Mouse (Mus musculus) liver, embryonic 13.5 days (tissue): ENCODE measurements at regions not wholly inside any gene's neighbourhood (a gene's known extent, or its start where the extent isn't known, plus 50 kb on each side); places are given as distances from the start of the nearest gene placed in this dataset.

Experiments
- ATAC-seq: fragments of 200-750 bp; cut with Nextera tagmentation; 2 replicates; pipeline ENCODE4 v1.8.0; 2017; ENCODE audit warnings: low read depth, mild to moderate bottlenecking, moderate number of reproducible peaks, moderate library complexity
- DNase-seq: peaks from one replicate; pipeline ENCODE4 v3.0.0; 2022
- H3K27ac ChIP-seq: fragments of 300-500 bp; sonication (generic); 2 replicates; pipeline ENCODE4 v1.5.1; 2015; ENCODE audit warnings: moderate library complexity, mild to moderate bottlenecking, inconsistent platforms
- H3K27me3 ChIP-seq: fragments of 300-500 bp; sonication (generic); 2 replicates; pipeline ENCODE4 v1.6.1; 2015; ENCODE audit warnings: mild to moderate bottlenecking, inconsistent platforms
- H3K36me3 ChIP-seq: fragments of 300-500 bp; sonication (generic); 2 replicates; pipeline ENCODE4 v1.6.1; 2015; ENCODE audit warnings: mild to moderate bottlenecking, inconsistent platforms
- H3K4me1 ChIP-seq: fragments of 300-500 bp; sonication (generic); replicated peaks from 2 replicates; pipeline ENCODE4 v1.6.1; 2015; ENCODE audit warnings: inconsistent platforms
- H3K4me2 ChIP-seq: fragments of 300-500 bp; sonication (generic); 2 replicates; pipeline ENCODE4 v1.6.1; 2015; ENCODE audit warnings: inconsistent platforms, mild to moderate bottlenecking, moderate library complexity
- H3K4me3 ChIP-seq: fragments of 300-500 bp; sonication (generic); replicated peaks from 2 replicates; pipeline ENCODE4 v1.5.1; 2015; ENCODE audit warnings: mild to moderate bottlenecking, inconsistent platforms
- H3K9ac ChIP-seq: fragments of 300-500 bp; sonication (generic); 2 replicates; pipeline ENCODE4 v1.6.1; 2015; ENCODE audit warnings: mild to moderate bottlenecking, inconsistent platforms
- H3K9me3 ChIP-seq: fragments of 300-500 bp; sonication (generic); replicated peaks from 2 replicates; pipeline ENCODE4 v1.6.1; 2016; ENCODE audit warnings: inconsistent platforms
- WGBS: fragments of 180-500 bp; shearing (Covaris S2); methylation state at CpG from one replicate; pipeline ENCODE4 v1.1.7; 2015; ENCODE audit not compliant: insufficient replicate concordance; 5-methylcytosine and 5-hydroxymethylcytosine counted together

- no peak overlapping the region for H3K4me2 ChIP-seq
- ATAC-seq, result no peak
- H3K9me3 ChIP-seq, result no peaks in the 10 kb centered on the region
- DNase-seq, result no peak
- no peak overlapping the region for H3K9ac ChIP-seq
- WGBS, result 60% methylated on average over 5 of the region's 5 CpGs
- H3K27me3 ChIP-seq, result peaks cover 4% of the 10 kb centered on the region; the same call in 1 of the 2 replicates
- no peaks in the 10 kb centered on the region for H3K36me3 ChIP-seq
- H3K4me3 ChIP-seq, result no peak overlapping the region
- H3K4me1 ChIP-seq, result peaks cover 9% of the 10 kb centered on the region
- no peak overlapping the region for H3K27ac ChIP-seq
These were observed 196.5 kb upstream of the Sulf2 start for GRCm38 (mm10) chr2:166351984-166352383.

GRCm38 (mm10) chr2:166351581-166351980 lies 196.1 kb upstream of the Sulf2 start:
- Histone ChIP-seq H3K4me1 (peaks cover 9% of the 10 kb centered on the region), H3K4me2 (no peak overlapping the region), H3K4me3 (no peak overlapping the region), H3K27ac (no peak overlapping the region), H3K27me3 (peaks cover 4% of the 10 kb centered on the region; the same call in 1 of the 2 replicates), H3K9me3 (no peaks in the 10 kb centered on the region), H3K9ac (no peak overlapping the region), H3K36me3 (no peaks in the 10 kb centered on the region)
- 75% methylated on average over 9 of the region's 9 CpGs for WGBS
- DNase-seq (no peak), ATAC-seq (no peak)

- no peak overlapping the region for H3K27ac ChIP-seq
- DNase-seq, result no peak
These were observed 193.2 kb upstream of the Sulf2 start for GRCm38 (mm10) chr2:166348654-166349053.

GRCm38 (mm10) chr2:166346421-166347182 lies 191.1 kb upstream of the Sulf2 start:
- no peak overlapping the region for H3K4me3 ChIP-seq
- no peak overlapping the region for H3K4me2 ChIP-seq
- H3K4me1 ChIP-seq, result no peaks in the 10 kb centered on the region
- DNase-seq (no peak), ATAC-seq (no peak)
- H3K27me3 ChIP-seq, result peaks cover 4% of the 10 kb centered on the region; the same call in 1 of the 2 replicates
- 61% methylated on average over 18 of the region's 18 CpGs for WGBS
- H3K36me3 ChIP-seq, result no peaks in the 10 kb centered on the region
- no peaks in the 10 kb centered on the region for H3K9me3 ChIP-seq
- H3K9ac ChIP-seq, result no peak overlapping the region
- no peak overlapping the region for H3K27ac ChIP-seq

More at GRCm38 (mm10) chr2:166348654-166349053, 193.2 kb upstream of the Sulf2 start:
- ATAC-seq, result no peak
- Histone ChIP-seq H3K9me3 (no peaks in the 10 kb centered on the region), H3K36me3 (no peaks in the 10 kb centered on the region), H3K4me3 (no peak overlapping the region), H3K27me3 (peaks cover 4% of the 10 kb centered on the region; the same call in 1 of the 2 replicates), H3K4me2 (no peak overlapping the region), H3K4me1 (peaks cover 9% of the 10 kb centered on the region), H3K9ac (no peak overlapping the region)
- 31% methylated on average over 10 of the region's 10 CpGs for WGBS

GRCm38 (mm10) chr2:166343551-166344340 lies 188.3 kb upstream of the Sulf2 start:
- Histone ChIP-seq H3K27ac (no peak overlapping the region), H3K9me3 (no peaks in the 10 kb centered on the region), H3K4me2 (no peak overlapping the region), H3K27me3 (peaks cover 4% of the 10 kb centered on the region; the same call in 1 of the 2 replicates), H3K9ac (no peak overlapping the region), H3K4me3 (no peak overlapping the region), H3K4me1 (no peaks in the 10 kb centered on the region), H3K36me3 (no peaks in the 10 kb centered on the region)
- DNase-seq, result no peak
- 46% methylated on average over 10 of the region's 10 CpGs for WGBS
- no peak for ATAC-seq

GRCm38 (mm10) chr2:166342407-166342806 lies 186.9 kb upstream of the Sulf2 start:
- no peak for ATAC-seq
- peaks cover under 1% of the 10 kb centered on the region; the same call in 1 of the 2 replicates for H3K27me3 ChIP-seq
- no peaks in the 10 kb centered on the region for H3K4me1 ChIP-seq
- WGBS, result 71% methylated on average over 9 of the region's 9 CpGs
- H3K36me3 ChIP-seq, result no peaks in the 10 kb centered on the region
- no peak overlapping the region for H3K4me3 ChIP-seq
- no peak overlapping the region for H3K9ac ChIP-seq
- DNase-seq, result no peak
- H3K4me2 ChIP-seq, result no peak overlapping the region
- H3K27ac ChIP-seq, result no peak overlapping the region
- H3K9me3 ChIP-seq, result no peaks in the 10 kb centered on the region

- ATAC-seq, result no peak
- Histone ChIP-seq H3K9me3 (no peaks in the 10 kb centered on the region), H3K4me1 (no peaks in the 10 kb centered on the region), H3K27ac (no peak overlapping the region), H3K4me2 (no peak overlapping the region), H3K36me3 (no peaks in the 10 kb centered on the region), H3K9ac (no peak overlapping the region), H3K27me3 (no peaks in the 10 kb centered on the region), H3K4me3 (no peak overlapping the region)
- DNase-seq, result no peak
- 71% methylated on average over 9 of the region's 9 CpGs for WGBS
These were observed 184.7 kb upstream of the Sulf2 start for GRCm38 (mm10) chr2:166340196-166340595.

- Histone ChIP-seq H3K36me3 (no peaks in the 10 kb centered on the region), H3K4me1 (no peaks in the 10 kb centered on the region), H3K4me3 (no peak overlapping the region), H3K9me3 (no peaks in the 10 kb centered on the region), H3K4me2 (no peak overlapping the region), H3K27ac (no peak overlapping the region), H3K27me3 (no peaks in the 10 kb centered on the region), H3K9ac (no peak overlapping the region)
- WGBS, result 54% methylated on average over 5 of the region's 5 CpGs
- no peak for DNase-seq
- no peak for ATAC-seq
These were observed 184.0 kb upstream of the Sulf2 start for GRCm38 (mm10) chr2:166339427-166339826.

GRCm38 (mm10) chr2:166338396-166339085 lies 183.1 kb upstream of the Sulf2 start:
- Histone ChIP-seq H3K36me3 (no peaks in the 10 kb centered on the region), H3K4me1 (no peaks in the 10 kb centered on the region), H3K9me3 (no peaks in the 10 kb centered on the region), H3K4me3 (no peak overlapping the region), H3K4me2 (no peak overlapping the region), H3K9ac (no peak overlapping the region), H3K27ac (no peak overlapping the region), H3K27me3 (no peaks in the 10 kb centered on the region)
- ATAC-seq (no peak), DNase-seq (no peak)
- WGBS, result 56% methylated on average over 11 of the region's 11 CpGs

GRCm38 (mm10) chr2:166337666-166338065 lies 182.2 kb upstream of the Sulf2 start:
- Histone ChIP-seq H3K4me1 (no peaks in the 10 kb centered on the region), H3K27ac (no peak overlapping the region), H3K4me2 (no peak overlapping the region), H3K9me3 (no peaks in the 10 kb centered on the region), H3K27me3 (no peaks in the 10 kb centered on the region), H3K9ac (no peak overlapping the region), H3K36me3 (no peaks in the 10 kb centered on the region), H3K4me3 (no peak overlapping the region)
- ATAC-seq, result no peak
- 68% methylated on average over 7 of the region's 7 CpGs for WGBS
- DNase-seq, result no peak

- Histone ChIP-seq H3K4me1 (no peaks in the 10 kb centered on the region), H3K9ac (no peak overlapping the region), H3K27ac (no peak overlapping the region), H3K4me3 (no peak overlapping the region), H3K36me3 (no peaks in the 10 kb centered on the region), H3K27me3 (no peaks in the 10 kb centered on the region), H3K9me3 (no peaks in the 10 kb centered on the region), H3K4me2 (no peak overlapping the region)
- 50% methylated on average over 5 of the region's 5 CpGs for WGBS
- no peak for DNase-seq
- no peak for ATAC-seq
These were observed 180.2 kb upstream of the Sulf2 start for GRCm38 (mm10) chr2:166335702-166336101.
